Mouse (Mus musculus) MEL (cell line): ENCODE data around the gene Zfp362. TPM values are rescaled to one million over a fixed set of nuclear protein-coding genes. Genes with fewer than 3 reads are reported as not detected.

Experiments used
- DNase-seq: peaks from one replicate; pipeline ENCODE4 v3.0.0; 2011; ENCODE audit warnings: low read depth, low spot score
- H3K27ac ChIP-seq: 2 replicates; pipeline ENCODE4 v1.5.1; 2012; ENCODE audit warnings: low read depth, mild to moderate bottlenecking, control low read depth, low read length, moderate library complexity; ENCODE audit not compliant: control insufficient read depth
- H3K27me3 ChIP-seq, 2 experiments: fragments of 150-350 bp in 1 of 2; sonication (generic) in 1 of 2; 2 replicates each; pipeline ENCODE4 v1.6.1; 2012; ENCODE audit warnings: low read length in 2 of 2, mild to moderate bottlenecking in 2 of 2, improper control_type of control experiment in 1 of 2, moderate library complexity in 1 of 2; ENCODE audit not compliant: insufficient read depth in 2 of 2, control insufficient read depth in 1 of 2
- H3K36me3 ChIP-seq, 2 experiments: 2 replicates each; pipeline ENCODE4 v1.6.1; 2012 to 2014; ENCODE audit warnings: low read length in 2 of 2, improper control_type of control experiment in 1 of 2, inconsistent platforms in 1 of 2, mild to moderate bottlenecking in 1 of 2; ENCODE audit not compliant: insufficient read depth in 2 of 2, control insufficient read depth in 1 of 2
- H3K4me1 ChIP-seq, 2 experiments: fragments of 150-350 bp in 1 of 2; sonication (generic) in 1 of 2; 2 replicates each; pipeline ENCODE4 v1.6.1; 2012; ENCODE audit warnings: low read length in 2 of 2, improper control_type of control experiment in 1 of 2, mild to moderate bottlenecking in 1 of 2; ENCODE audit not compliant: insufficient read depth in 2 of 2, control insufficient read depth in 1 of 2
- H3K4me3 ChIP-seq, 2 experiments: fragments of 150-350 bp in 1 of 2; sonication (generic) in 1 of 2; 2 replicates each; pipeline ENCODE4 v1.5.1; 2012; ENCODE audit warnings: low read depth in 2 of 2, low read length in 2 of 2, mild to moderate bottlenecking in 2 of 2, moderate library complexity in 2 of 2, control low read depth in 1 of 2, improper control_type of control experiment in 1 of 2; ENCODE audit not compliant: control insufficient read depth in 1 of 2, insufficient read depth in 1 of 2
- H3K79me2 ChIP-seq: 2 replicates; pipeline ENCODE4 v1.6.1; 2012; ENCODE audit warnings: mild to moderate bottlenecking, low read length, moderate library complexity; ENCODE audit not compliant: control insufficient read depth, poor library complexity, insufficient read depth
- H3K9ac ChIP-seq: 2 replicates; pipeline ENCODE4 v1.6.1; 2012; ENCODE audit warnings: low read depth, mild to moderate bottlenecking, control low read depth, low read length, moderate library complexity; ENCODE audit not compliant: control insufficient read depth, poor library complexity, severe bottlenecking
- H3K9me3 ChIP-seq: fragments of 150-350 bp; sonication (generic); replicated peaks from 2 replicates; pipeline ENCODE4 v1.6.1; 2012; ENCODE audit warnings: mild to moderate bottlenecking, low read length, improper control_type of control experiment, moderate library complexity; ENCODE audit not compliant: insufficient read depth
- BHLHE40 ChIP-seq: IDR thresholded peaks from 2 replicates; pipeline ENCODE4 v1.6.1; 2012; ENCODE audit warnings: low read depth, mild to moderate bottlenecking, inconsistent platforms, low read length, improper control_type of control experiment, borderline replicate concordance
- CHD2 ChIP-seq: IDR thresholded peaks from 2 replicates; pipeline ENCODE4 v1.6.1; 2011; ENCODE audit warnings: low read length, improper control_type of control experiment
- EP300 ChIP-seq, 2 experiments: IDR thresholded peaks; 2 replicates each; pipeline ENCODE4 v1.6.1; 2011; ENCODE audit warnings: improper control_type of control experiment in 2 of 2, low read length in 2 of 2, low read depth in 1 of 2, mild to moderate bottlenecking in 1 of 2
- ETS1 ChIP-seq: IDR thresholded peaks from 2 replicates; pipeline ENCODE4 v1.6.1; 2012; ENCODE audit warnings: low read depth, mild to moderate bottlenecking, inconsistent platforms, low read length, improper control_type of control experiment, moderate library complexity
- HCFC1 ChIP-seq: IDR thresholded peaks from 2 replicates; pipeline ENCODE4 v1.6.1; 2012; ENCODE audit warnings: low read depth, mild to moderate bottlenecking, inconsistent platforms, low read length, improper control_type of control experiment, moderate library complexity
- JUND ChIP-seq: IDR thresholded peaks from 2 replicates; pipeline ENCODE4 v1.6.1; 2011; ENCODE audit warnings: low read depth, mild to moderate bottlenecking, improper control_type of control experiment, low read length
- MAFK ChIP-seq: IDR thresholded peaks from 2 replicates; pipeline ENCODE4 v1.6.1; 2011; ENCODE audit warnings: low read depth, mild to moderate bottlenecking, low read length, improper control_type of control experiment, borderline replicate concordance
- MAX ChIP-seq: IDR thresholded peaks from 2 replicates; pipeline ENCODE4 v1.6.1; 2011; ENCODE audit warnings: low read length, improper control_type of control experiment
- MYB ChIP-seq: IDR thresholded peaks from 2 replicates; pipeline ENCODE4 v1.6.1; 2011; ENCODE audit warnings: mild to moderate bottlenecking, low read depth, low read length, improper control_type of control experiment
- NELFE ChIP-seq: IDR thresholded peaks from 2 replicates; pipeline ENCODE4 v1.6.1; 2011; ENCODE audit warnings: low read depth, low read length, improper control_type of control experiment
- NRF1 ChIP-seq: IDR thresholded peaks from 2 replicates; pipeline ENCODE4 v1.6.1; 2014; ENCODE audit warnings: low read depth, mild to moderate bottlenecking, inconsistent platforms, low read length, improper control_type of control experiment, moderate library complexity; ENCODE audit not compliant: poor library complexity, insufficient read depth, severe bottlenecking
- POLR2A ChIP-seq, 2 experiments: IDR thresholded peaks; 2 replicates each; pipeline ENCODE4 v1.6.1; 2011 to 2012; ENCODE audit warnings: low read length in 2 of 2, mild to moderate bottlenecking in 2 of 2, control low read depth in 1 of 2, improper control_type of control experiment in 1 of 2, low read depth in 1 of 2, moderate library complexity in 1 of 2; ENCODE audit not compliant: control insufficient read depth in 1 of 2, insufficient read depth in 1 of 2, poor library complexity in 1 of 2
- POLR2AphosphoS2 ChIP-seq: IDR thresholded peaks from 2 replicates; pipeline ENCODE4 v1.6.1; 2011; ENCODE audit warnings: low read length, improper control_type of control experiment
- POLR2AphosphoS5 ChIP-seq: IDR thresholded peaks from 2 replicates; pipeline ENCODE4 v1.6.1; 2012; ENCODE audit warnings: low read depth, borderline replicate concordance, mild to moderate bottlenecking, inconsistent platforms, low read length, moderate library complexity, mixed read lengths
- SMC3 ChIP-seq: IDR thresholded peaks from 2 replicates; pipeline ENCODE4 v1.6.1; 2011; ENCODE audit warnings: low read depth, low read length, improper control_type of control experiment
- TAL1 ChIP-seq: IDR thresholded peaks from 2 replicates; pipeline ENCODE4 v1.6.1; 2012; ENCODE audit warnings: mild to moderate bottlenecking, inconsistent platforms, low read length, moderate library complexity, mixed read lengths
- TCF12 ChIP-seq: IDR thresholded peaks from 2 replicates; pipeline ENCODE4 v1.6.1; 2014; ENCODE audit warnings: low read depth, mild to moderate bottlenecking, inconsistent platforms, low read length, improper control_type of control experiment, moderate library complexity
- USF2 ChIP-seq, 2 experiments: IDR thresholded peaks; 2 replicates each; pipeline ENCODE4 v1.6.1; 2011 to 2012; ENCODE audit warnings: improper control_type of control experiment in 2 of 2, low read length in 2 of 2, borderline replicate concordance in 1 of 2, inconsistent platforms in 1 of 2, low read depth in 1 of 2, mild to moderate bottlenecking in 1 of 2; ENCODE audit not compliant: insufficient read depth in 1 of 2
- ZC3H11A ChIP-seq: IDR thresholded peaks from 2 replicates; pipeline ENCODE4 v1.6.1; 2012; ENCODE audit warnings: low read depth, mild to moderate bottlenecking, inconsistent platforms, low read length, improper control_type of control experiment
- polyA plus RNA-seq, 2 experiments: library from polyadenylated mRNA; stranded (reverse) in 1 of 2; unstranded in 1 of 2; fragments of >175 nt in 1 of 2; fragments of >200 nt in 1 of 2; gene quantifications; 2 replicates each; pipeline versions ENCODE4 v1.2.1 to v1.2.4; 2012; ENCODE audit warnings: low replicate concordance in 2 of 2, low read depth in 1 of 2; ENCODE audit not compliant: insufficient read length in 2 of 2, insufficient read depth in 1 of 2, missing spikeins in 1 of 2
- total RNA-seq: library from RNA; depleted of rRNA; stranded (reverse); fragments of 300-350 nt; gene quantifications from 2 replicates; pipeline ENCODE4 v1.2.3, GENCODE M21; 2012

The Zfp362 gene
- total and polyA plus RNA-seq, 3 experiments = 2.4 to 30.1 TPM; not detected in 1

GRCm38 (mm10) chr4:128838202-128838601, 32.4 kb upstream of the Zfp362 start:
- TF ChIP-seq POLR2AphosphoS2 (no peak), POLR2A (IDR thresholded peaks at IDR 0.05; ENCODE audit: control insufficient read depth in 1 of 2, insufficient read depth in 1 of 2, low read depth in 1 of 2, low read length in 2 of 2, poor library complexity in 1 of 2) (no peak), SMC3 (no peak), JUND (no peak), POLR2AphosphoS5 (no peak), CHD2 (no peak), TAL1 (no peak), USF2 (IDR thresholded peaks at IDR 0.05; ENCODE audit: borderline replicate concordance in 1 of 2, insufficient read depth in 1 of 2, low read depth in 1 of 2, low read length in 2 of 2) (no peak), NRF1 (no peak), HCFC1 (no peak), BHLHE40 (no peak), MAFK (no peak), EP300 (IDR thresholded peaks at IDR 0.05; ENCODE audit: low read depth in 1 of 2, low read length in 2 of 2) (no peak), ZC3H11A (no peak)
- peaks cover 0 to 2% of the 10 kb centered on the region in 2 experiments; a peak in 1 of 4 replicates for H3K27me3 ChIP-seq
- peaks cover 2 to 15% of the 10 kb centered on the region in 2 experiments for H3K4me1 ChIP-seq
- H3K27ac ChIP-seq = no peak overlapping the region
- no peaks in the 10 kb centered on the region for H3K79me2 ChIP-seq
- no peak for DNase-seq
- H3K9ac ChIP-seq = no peak overlapping the region
- no peak overlapping the region for H3K4me3 ChIP-seq
- H3K36me3 ChIP-seq = peaks cover 0 to 4% of the 10 kb centered on the region in 2 experiments; a peak in 2 of 4 replicates
- no peaks in the 10 kb centered on the region for H3K9me3 ChIP-seq

- H3K9me3 ChIP-seq = no peaks in the 10 kb centered on the region
- no peaks in the 10 kb centered on the region for H3K36me3 ChIP-seq
- no peak overlapping the region for H3K27ac ChIP-seq
- TF ChIP-seq POLR2AphosphoS5 (no peak), MYB (no peak), ETS1 (no peak), MAX (no peak), NELFE (no peak), TAL1 (no peak), TCF12 (no peak)
- TF ChIP-seq, all 39 proteins: peak for 0
- Histone ChIP-seq H3K9ac (no peak overlapping the region), H3K4me3 (no peak overlapping the region), H3K27me3 (peaks cover 4 to 9% of the 10 kb centered on the region in 2 experiments), H3K79me2 (no peaks in the 10 kb centered on the region), H3K4me1 (no peaks in the 10 kb centered on the region)
- no peak for DNase-seq
Observed at GRCm38 (mm10) chr4:128824131-128824530, 18.3 kb upstream of the Zfp362 start.
